Mouse (Mus musculus) monocyte, adult 2 months (primary cell): ENCODE measurements around the gene Gm20388.
"Not testable (repeated sequence)": the region's sequence is repeated elsewhere in the genome, so short reads cannot be mapped to it uniquely, and the experiment has no call there.

Source experiments
- DNase-seq, 2 experiments: peaks; one replicate each; pipeline ENCODE4 v3.0.0; 2022; ENCODE audit warnings: low spot score in 2 of 2, low read depth in 1 of 2

Gene Gm20388

DNA sequence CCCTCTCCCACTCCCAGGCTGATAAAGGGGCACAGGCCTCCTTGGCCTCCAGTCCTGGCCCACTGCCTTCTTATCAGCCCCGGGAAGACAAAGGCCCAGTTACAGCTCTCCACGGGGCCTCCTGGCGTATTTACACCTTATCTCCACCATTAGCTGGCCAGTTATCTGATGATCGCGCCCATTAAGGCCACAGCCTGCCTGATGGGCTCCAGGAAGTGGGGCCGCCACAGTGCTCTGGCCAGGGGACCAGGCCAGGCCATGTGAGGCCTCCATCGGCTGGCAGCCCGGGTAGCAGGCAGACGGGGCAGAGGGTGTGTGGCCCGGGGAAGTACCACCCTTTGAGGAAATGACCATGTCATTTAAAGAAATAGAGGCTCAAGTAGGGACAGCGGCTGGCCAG is 2412.2 kb downstream of the Gm20388 start:
- DNase-seq: no peak

DNA sequence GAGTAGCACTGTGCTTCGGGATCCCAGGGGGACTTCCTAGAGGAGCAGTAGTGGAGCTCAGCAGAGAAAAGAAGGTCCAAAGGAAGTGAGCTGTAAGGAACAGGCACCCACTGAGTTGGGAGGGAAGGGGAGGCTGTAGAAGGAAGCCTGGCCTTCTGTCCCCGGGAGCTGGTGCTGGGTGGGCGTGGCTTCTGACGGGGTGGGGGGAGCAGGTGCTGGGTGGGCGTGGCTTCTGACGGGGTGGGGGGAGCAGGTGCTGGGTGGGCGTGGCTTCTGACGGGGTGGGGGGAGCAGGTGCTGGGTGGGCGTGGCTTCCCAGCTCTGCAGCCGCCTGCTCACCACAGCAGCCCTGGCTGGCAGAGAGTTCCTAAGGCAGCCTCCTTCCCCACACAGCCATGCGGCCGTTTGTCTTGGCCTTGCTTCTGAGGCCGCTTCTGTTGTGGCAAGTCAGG is 2413.3 kb downstream of the Gm20388 start:
- DNase-seq: not testable (repeated sequence)

DNA sequence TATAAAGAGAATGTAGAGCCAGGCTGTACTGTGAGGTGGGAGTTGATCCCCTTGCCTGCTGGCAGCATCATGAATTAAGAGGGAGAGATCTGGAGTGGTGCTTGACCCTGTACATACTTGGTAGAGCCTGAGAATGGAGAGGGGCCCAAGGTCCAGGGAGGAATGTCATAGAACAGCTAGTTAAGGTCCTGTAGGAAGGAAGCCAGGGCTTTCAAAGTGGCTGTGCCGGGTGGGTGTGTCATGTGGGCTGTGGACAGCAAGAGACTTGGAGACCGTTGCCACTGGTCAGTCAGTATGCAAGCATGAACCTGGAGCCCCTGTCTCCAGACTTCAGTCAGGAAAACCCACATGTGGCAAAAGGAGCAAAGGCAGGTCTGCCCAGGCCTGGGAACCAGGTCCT is 2414.6 kb downstream of the Gm20388 start:
- no peak for DNase-seq

GRCm38 (mm10) chr8:122326114-122326542 is 2415.5 kb downstream of the Gm20388 start:
- no peak for DNase-seq

DNA sequence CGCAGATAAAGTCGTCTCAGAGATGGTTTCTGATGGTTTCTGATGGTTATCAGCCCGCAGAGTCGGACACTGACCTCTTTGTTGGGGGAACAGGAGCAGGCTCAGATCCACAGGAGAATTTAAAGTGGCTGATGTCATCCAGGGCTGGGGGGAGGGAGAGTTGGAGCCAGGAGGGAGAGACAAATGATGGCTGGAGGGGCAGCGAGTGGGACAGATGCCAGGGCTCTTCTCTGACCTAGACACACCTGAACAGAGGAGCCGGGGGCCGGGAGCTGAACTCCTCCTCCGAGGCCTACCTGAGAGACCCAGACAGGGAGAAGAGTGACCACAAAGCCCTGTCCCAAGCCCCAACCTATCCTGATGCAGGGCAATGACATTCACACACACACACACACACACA is 2418.4 kb downstream of the Gm20388 start:
- DNase-seq: no peak

GRCm38 (mm10) chr8:122329553-122330239 is 2419.1 kb downstream of the Gm20388 start:
- DNase-seq: no peak

GRCm38 (mm10) chr8:122330446-122331133 is 2419.9 kb downstream of the Gm20388 start:
- no peak for DNase-seq

GRCm38 (mm10) chr8:122331134-122331523 is 2420.5 kb downstream of the Gm20388 start:
- no peak for DNase-seq

DNA sequence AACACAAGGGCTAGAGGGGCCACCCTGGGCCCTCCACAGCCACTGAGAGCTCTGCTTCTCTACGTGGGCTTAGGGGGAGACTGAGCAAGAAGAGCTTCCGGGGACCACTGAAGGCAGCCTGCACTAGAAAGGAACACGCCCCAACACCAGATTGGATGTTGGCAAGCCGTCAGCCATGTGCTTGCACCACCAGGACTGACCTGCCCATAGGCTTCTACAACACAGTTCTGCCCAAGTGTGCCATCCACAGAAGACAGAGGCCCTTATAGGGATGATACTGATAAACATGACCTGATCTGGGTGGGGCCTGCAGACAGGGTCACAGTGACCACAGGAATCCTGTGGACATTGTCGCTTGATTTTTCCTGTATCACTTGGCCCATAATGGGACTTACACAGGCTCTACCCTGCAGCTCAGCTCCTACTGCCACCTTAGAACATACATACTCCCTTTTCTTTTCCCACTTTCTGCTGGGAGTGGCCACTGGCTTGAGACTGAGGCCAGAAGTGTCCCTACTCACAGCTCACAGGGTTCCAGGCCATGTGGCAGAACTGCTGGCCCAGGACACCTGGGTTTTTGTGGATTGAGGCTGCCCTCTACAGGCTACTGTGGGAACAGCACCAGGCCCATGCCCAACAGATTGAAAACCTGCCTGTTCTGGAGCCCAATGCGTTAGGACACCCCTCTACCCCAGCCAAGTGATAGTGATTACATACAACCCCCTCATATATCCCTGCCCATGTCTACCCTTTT is 2422.3 kb downstream of the Gm20388 start:
- peak; percentile 26 to 70 for DNase-seq

DNA sequence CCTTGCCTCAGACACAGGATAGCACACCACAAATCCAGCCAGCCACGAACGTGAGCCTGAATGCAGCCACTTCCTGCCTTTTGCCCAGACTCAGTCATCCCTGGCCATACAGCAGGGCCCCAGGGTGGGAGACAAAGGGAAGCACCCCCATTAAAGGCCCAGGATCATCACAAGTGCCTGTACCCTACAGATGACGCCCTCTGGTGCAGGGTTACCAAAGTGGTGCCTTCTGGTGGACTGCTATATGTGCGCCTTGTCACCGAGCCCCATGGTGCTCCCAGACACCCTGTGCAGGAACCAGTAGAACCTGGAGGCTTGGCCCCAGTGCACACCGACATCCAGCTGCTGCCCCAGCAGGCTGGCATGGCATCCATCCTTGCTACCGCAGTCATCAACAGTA is 2422.9 kb downstream of the Gm20388 start:
- no peak for DNase-seq

GRCm38 (mm10) chr8:122334791-122335490 is 2424.3 kb downstream of the Gm20388 start:
- DNase-seq: no peak

- DNase-seq: no peak
These were observed 2425.1 kb downstream of the Gm20388 start for GRCm38 (mm10) chr8:122335638-122336250.

- DNase-seq: no peak
These were observed 2425.7 kb downstream of the Gm20388 start for GRCm38 (mm10) chr8:122336251-122336910.

DNA sequence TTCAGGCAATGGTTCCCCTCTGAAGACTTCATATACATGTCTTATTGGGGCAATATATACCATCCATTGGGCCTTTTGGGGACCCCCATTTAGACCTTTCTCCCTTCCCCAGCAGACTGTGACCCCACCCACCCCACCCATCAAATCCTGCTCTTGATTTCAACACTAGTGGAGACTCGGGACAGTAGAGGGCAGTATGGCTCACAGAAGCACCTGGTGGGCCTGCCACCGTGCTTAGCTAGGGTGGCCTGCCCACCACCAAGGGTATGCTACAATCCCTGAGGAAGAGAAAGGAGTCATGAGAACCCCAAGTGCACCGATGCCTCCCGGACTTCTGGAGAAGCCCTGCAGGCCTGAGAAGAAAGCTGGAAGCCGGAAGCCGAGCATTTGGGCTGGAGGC is 2428.2 kb downstream of the Gm20388 start:
- DNase-seq: no peak

DNA sequence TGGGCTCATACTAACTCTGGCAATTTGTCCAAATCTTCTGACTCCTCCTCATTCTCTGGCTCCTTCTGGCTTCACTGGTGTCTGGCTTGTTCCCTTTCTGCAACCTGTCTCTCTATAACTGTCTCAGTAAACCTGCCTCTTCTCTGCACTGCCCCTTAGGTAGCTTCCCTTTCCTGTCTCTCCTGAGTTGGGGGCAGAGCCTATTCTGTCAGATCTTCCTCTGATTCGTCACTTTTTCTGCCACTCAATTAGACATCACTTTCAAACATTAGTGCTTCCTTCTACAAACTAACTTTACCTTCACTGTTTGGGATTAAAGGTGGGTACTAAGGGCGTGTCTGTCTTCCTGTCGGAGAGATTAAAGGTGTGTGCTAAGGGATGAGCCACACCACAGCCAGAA is 2430.1 kb downstream of the Gm20388 start:
- no peak for DNase-seq

- no peak for DNase-seq
These were observed 2431.1 kb downstream of the Gm20388 start for GRCm38 (mm10) chr8:122341790-122342189.

- no peak for DNase-seq
These were observed 2431.7 kb downstream of the Gm20388 start for GRCm38 (mm10) chr8:122342362-122342761.

GRCm38 (mm10) chr8:122342806-122343209 is 2432.2 kb downstream of the Gm20388 start:
- DNase-seq: no peak

- no peak for DNase-seq
These were observed 2432.7 kb downstream of the Gm20388 start for GRCm38 (mm10) chr8:122343341-122343740.

DNA sequence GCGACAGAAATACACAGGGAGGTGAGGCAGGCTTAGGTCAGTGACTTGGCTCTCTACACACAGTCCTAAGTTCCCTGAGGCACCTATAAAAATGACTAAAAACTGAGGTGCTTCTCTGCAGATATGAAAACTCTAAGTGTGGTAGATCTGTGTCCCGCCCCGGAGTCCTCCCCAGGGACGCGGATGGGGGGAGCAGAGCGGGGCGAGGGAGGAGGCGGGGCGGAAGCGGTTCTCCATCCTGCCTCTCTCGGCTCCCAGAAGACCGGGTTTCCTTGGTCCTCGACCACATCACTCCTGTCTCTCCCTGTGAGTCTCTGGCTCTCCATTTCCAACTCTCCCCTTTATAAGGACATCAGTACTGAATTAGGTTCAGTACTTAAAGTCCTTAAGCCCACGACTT is 2433.1 kb downstream of the Gm20388 start:
- DNase-seq: no peak
